Mouse (Mus musculus) left cerebral cortex, postnatal 10 days (tissue): Measurements from ENCODE around the gene Grm4. TPM values are rescaled to one million over a fixed set of nuclear protein-coding genes. Genes with fewer than 3 reads are reported as not detected.

Experiments used
- DNase-seq, 2 experiments: peaks; one replicate each; pipeline ENCODE4 v3.0.0; 2021 to 2022; ENCODE audit warnings: low spot score in 2 of 2, mixed read lengths in 1 of 2; ENCODE audit errors: extremely low spot score in 1 of 2
- intact Hi-C: fragments of 180-260 bp; cut with DNase I; formaldehyde crosslinking; loops from one replicate; pipeline ENCODE4 v1.15.1; 2025
- total RNA-seq, 2 experiments: library from RNA; stranded (reverse); gene quantifications; 2 replicates each; pipeline ENCODE4 v1.2.3; 2021

Grm4 gene
- total RNA-seq: 10 to 100 TPM; 23.7 to 24.2 TPM

DNA sequence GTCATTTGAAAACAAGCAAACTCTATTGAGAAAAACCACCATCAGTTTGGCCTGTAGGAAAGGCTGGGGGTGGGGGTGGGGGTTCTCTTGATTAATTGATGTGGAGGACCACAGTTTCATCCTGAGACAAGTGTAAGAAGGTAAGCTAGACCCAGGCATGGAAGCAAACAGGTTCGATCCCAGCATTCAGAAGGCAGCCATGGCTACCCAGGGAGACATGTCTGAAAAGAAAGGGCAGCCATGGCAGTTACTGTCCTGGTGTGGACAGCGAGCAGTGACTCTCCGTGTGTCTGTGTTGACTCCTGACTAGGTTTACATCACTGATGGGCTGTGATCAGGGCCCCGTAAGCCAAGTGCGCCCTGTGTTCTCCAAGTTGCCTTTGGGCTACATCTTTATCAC lies at the start of gene Grm4:
Grm4 (minus strand) TSS at position 101 of the 400 bp plus-strand sequence.
- peak in 1 of 2 experiments; percentile 9 for DNase-seq
- intact Hi-C loops: loop anchor here (5.0 kb wide), 1 partner anchor 489 kb away; no protein-coding TSS in a partner anchor

DNA sequence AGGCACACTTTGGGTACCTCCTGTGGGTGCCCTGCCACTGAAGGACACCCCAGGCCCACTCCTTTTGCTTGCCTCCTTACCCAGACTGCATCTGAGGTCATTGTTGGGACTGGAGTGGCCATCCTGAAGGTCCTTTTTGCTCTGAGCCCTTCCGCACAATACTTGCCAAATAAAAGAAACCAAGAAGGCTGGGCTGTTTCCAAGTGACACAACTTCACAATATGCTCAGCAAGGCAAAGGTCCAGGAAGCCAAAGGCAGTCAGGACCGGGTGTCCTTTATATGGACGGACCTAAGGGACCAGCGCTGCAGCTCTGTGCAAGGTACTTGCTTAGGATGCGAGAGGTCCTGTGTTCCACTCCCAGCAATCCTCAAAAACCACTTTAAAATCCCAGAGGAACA lies 47.0 kb upstream of the Grm4 start:
- no peak for DNase-seq
- intact Hi-C loops: no loop called here

DNA sequence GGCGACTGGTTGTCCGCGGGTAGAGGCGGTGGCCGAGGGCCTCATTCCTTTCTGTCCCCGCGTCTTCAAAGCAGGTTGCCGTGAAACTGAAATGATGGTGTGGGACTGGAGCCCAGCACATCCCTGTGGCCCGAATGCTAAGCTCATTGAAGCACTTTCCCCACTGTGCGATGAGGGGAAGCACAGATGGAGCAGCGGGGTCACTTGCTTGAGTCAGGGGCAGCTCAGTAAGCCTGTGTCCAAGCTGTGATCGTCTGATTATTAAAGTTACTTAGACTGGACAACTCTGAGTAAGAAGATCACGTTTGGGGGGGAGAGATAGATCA lies 44.7 kb upstream of the Grm4 start:
- DNase-seq: no peak
- intact Hi-C loops: no loop called here

DNA sequence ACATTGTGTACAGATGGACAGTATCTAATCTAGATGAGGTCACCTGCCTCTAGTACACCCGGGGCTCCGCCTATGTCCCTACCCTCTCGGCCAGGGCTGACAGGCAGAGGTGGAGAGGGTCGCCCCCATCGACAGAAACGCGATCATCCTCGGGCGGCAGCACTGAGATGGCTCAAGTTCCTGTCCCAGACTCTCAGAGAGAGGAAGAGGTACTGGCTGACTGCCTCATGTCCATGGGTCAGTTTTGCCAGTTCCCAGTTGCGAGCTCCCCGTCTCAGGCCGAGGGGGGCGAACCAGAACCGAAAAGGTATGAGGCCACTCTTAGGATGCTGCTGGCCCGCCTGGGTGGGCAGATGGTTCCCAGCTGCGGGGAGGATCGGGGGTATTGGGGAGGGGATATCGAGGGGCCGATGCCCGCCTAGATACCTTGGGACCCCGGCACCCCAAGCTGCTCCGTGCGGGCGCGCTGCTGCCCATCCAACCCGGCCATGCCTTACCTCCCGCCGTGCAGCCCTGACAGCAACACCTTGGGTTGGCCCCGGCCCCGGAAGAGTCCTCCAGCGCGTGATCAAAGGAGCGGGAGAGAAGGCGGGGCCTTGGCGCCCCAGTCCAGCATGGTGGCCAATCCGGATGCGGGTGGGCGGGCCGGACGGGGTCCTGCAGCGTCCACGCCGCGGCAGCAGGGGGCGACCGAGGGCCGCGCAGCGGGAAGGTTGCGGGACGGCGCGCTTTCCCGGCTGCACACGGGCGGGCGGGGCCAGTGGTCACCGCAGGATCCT lies 44.1 kb upstream of the Grm4 start, which contains the start of gene AI413582:
AI413582 (minus strand) TSS at position 594 of the 779 bp plus-strand sequence.
- intact Hi-C loops: no loop called here

DNA sequence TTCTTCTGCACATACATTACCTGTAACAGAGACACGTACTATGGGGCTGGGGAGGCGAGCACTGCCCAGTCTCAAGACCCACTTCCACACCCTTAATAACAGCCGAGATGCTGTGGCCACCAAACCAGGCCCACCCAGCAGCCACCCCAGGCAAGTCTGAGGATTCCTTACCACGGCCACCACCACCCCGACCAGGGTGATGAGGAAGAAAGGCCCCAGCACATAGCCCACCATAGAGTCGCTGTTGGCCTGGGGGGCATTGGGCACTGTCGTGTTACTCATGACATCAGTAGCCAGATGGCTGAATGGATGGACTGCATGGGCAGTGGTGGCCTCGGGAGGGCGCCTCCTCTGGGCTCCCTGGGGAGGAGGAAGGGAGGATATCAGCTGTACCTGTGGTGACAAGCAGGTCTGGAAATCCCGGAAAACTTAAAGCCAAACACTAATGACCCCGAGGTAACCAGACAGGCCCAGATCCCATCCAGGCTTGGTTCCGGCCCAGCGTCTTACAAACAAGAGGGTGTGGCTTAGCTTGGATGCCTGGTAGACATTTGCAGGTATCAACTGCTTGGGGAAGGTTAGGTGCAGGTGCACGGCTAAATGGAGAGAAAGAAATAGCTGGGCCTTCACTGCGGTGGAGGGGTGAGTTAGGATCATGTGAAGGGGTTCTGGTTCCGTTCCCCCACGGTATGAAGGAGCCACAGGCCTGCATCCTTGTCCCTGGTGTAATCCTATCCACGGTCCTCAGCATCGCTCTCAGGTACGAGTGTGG lies 43.4 kb upstream of the Grm4 start:
- DNase-seq: no peak
- intact Hi-C loops: no loop called here

More for the DNA sequence above, 44.1 kb upstream of the Grm4 start, which contains the start of gene AI413582:
- peak; percentile 91 to 96 for DNase-seq

DNA sequence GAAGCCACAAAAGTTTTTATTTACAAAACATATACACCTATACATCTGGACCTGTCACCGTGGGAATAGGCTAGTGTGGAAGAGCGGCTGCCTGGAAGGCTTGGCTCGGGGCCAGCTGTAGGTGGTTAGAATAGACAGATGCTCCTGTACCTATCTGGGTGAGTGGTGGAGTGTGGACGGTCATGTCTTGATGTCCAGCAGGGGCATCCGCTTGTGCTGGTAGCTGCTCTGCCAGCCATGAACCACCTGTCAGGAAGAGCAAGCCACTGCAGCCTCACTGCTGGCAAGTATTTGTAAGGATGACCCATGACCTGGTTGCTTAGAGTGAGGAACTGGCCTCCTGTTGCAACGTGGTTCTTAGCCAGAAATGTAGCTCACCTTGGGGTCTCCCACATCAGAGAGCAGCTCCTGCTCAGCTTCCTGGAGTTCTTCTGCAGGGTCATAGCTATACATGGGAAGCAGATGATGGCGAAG lies 42.6 kb upstream of the Grm4 start:
- DNase-seq: no peak
- intact Hi-C loops: no loop called here

DNA sequence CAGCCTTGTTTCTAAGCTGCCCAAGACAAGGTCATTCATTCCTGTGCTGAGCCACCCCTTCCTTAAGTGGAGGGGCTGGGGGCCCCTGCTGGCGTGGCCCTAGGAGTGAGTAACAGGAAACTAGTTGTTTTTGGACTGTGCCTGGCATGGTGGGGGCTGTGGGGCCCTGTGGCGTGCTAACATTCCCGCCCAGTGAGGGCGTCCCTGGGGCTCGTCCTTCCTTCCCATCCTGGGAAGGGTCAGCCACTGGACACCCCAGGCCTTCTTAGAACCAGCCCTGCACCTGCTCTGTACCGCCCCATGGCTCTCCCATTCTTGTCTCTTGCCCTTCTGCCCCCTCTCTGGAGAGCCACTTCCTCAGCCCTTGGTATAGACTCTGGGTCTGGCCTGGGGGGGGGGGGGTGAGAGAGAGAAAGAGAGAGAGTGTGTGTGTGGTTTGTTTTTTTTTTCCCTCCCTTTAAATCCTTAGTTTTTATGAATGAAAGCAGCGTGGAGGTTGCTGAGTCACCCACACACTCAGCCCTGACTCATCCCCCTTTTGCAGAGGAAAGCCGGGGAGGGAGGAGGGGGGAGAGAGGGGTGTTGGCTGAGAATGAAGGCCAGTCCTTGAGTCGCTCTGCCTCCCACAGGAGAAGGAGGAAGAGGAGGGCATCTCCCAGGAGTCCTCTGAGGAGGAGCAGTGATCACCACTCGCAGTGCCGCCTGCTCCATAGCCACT lies 40.8 kb upstream of the Grm4 start:
- DNase-seq: peak in 1 of 2 experiments; percentile 63
- intact Hi-C loops: no loop called here

GRCm38 (mm10) chr17:27560926-27561480 lies 39.8 kb upstream of the Grm4 start:
- DNase-seq: no peak
- intact Hi-C loops: no loop called here

GRCm38 (mm10) chr17:27559596-27559995 lies 38.4 kb upstream of the Grm4 start:
- no peak for DNase-seq
- intact Hi-C loops: no loop called here

DNA sequence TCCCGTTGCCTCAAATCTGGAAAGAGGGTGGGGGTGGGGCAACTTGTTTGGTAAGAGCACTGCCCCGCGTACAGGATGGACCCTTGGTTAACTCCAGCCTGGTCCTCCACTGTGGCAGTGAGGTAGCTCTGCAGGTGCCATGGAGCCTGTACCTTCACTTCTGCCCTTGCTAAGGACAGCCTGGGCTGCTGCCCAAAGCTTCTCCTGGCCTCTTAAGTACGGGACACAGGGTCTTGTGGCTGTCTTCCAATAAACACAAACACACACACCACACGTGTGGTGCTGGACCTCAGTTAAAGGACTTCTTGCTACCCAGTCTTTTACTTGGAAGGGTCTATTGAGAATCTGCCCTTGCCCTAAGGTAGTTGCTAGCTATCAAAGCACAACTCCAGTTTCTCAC lies 37.6 kb upstream of the Grm4 start:
- intact Hi-C loops: no loop called here
- DNase-seq: no peak

- intact Hi-C loops: no loop called here
- no peak for DNase-seq
These were observed 36.9 kb upstream of the Grm4 start for GRCm38 (mm10) chr17:27557927-27558661.

GRCm38 (mm10) chr17:27557181-27557926 lies 36.2 kb upstream of the Grm4 start:
- intact Hi-C loops: no loop called here
- DNase-seq: peak in 1 of 2 experiments; percentile 80

DNA sequence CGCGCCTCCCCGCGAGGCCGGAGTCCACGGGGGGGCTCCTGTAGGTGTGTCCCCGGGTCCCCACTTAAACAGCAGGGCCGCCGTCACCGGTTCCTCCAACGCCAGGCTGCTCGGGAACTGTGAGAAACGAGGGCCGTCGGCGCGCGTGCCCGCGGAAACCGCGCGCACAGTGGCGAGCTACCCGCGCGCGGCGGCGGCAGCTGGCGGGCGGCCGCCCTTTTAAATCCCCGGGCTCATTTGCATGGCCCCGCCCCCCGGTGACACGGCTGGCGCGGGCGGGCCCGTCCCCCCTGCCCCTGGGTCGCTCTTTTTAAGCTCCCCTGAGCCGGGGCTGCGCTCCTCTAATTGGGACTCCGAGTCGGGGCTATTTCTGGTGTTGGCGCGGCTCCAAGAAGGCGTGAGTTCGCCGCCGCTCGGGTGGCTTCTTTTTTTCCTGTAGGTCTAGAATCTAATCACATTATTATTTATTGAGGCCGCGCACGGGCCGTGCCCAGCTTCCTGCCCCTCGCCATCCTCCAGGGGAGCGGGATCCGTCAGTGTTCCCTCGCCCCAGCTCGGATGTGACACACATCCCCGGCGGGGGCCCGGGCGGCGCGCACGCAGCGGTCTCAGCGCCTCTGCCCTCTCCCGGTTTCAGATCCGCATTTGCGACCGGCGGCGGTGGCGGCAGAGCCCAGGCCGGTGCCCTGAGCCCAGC lies 35.3 kb upstream of the Grm4 start, which contains the start of gene Hmga1:
Hmga1 (plus strand) TSS at position 183 of the 697 bp plus-strand sequence.
- intact Hi-C loops: no loop called here
- peak in 1 of 2 experiments; percentile 93 for DNase-seq

DNA sequence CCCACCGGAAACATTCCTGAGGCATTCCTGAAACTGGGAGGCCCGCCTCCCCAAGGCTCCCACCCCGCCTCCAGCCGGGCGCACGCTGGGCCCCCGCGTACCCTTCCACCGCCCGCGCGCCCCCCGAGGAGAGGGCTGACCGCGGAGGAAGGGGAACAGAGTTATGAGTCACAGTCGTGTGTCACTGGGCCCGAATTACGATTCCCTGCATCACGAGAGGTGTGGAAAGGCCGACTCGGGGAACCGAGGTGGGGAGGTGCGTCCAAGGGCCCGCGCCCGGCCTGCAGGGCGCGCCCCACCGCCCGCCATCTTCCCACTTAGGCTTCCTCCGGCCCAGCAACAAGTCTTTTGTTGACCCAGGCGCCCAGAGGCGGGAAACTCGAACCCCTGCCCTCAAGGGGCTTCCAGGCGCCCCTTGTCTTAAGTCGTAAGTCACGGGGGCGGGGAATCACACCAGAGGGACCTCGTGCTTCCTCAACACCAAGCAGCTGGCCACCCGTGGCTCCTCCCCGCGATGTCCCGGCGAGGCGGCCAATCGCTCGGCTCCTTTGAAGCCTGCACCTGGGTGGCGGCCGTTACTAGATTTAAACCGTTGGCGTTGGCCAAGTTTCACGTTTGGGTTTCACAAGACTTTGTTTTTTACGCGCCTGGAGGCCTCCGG lies 34.4 kb upstream of the Grm4 start:
- peak in 1 of 2 experiments; percentile 87 for DNase-seq

DNA sequence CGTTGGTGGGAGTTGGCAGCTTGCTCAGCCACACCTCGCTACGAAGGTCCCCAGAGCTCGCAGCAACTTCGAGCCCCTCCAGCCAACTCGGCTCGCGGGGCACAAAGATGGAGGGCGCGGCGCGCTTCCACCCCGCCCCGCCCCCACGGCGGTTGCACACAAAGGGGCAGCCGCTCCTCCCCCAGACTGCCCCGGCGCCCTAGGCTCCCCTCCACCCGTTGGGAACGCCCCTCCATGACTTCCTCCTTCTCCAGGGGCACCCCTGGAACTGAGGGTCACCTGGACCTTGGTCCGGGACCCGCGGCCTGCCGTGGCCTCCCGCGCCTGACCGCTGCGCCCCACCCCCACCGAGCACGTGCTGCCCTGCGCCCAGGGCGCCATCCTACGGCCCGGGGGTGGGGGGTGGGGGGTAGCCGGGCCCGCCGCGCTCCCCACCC lies 33.9 kb upstream of the Grm4 start:
- intact Hi-C loops: no loop called here
- peak in 1 of 2 experiments; percentile 75 for DNase-seq

More for the DNA sequence above, 34.4 kb upstream of the Grm4 start:
- intact Hi-C loops: no loop called here
